Mouse (Mus musculus) limb, embryonic 14.5 days (tissue): Measurements from ENCODE around the gene Pgm5. TPM values are rescaled to one million over a fixed set of nuclear protein-coding genes. Genes with fewer than 3 reads are reported as not detected.

Experiments
- ATAC-seq: fragments of 200-750 bp; cut with Nextera tagmentation; 2 replicates; pipeline ENCODE4 v1.8.0; 2017; ENCODE audit warnings: low read depth, moderate number of reproducible peaks, moderate TSS enrichment; ENCODE audit not compliant: low FRiP score
- DNase-seq: peaks from one replicate; pipeline ENCODE4 v3.0.0-alpha.2; 2015; ENCODE audit warnings: low spot score
- H3K27ac ChIP-seq: fragments of 300-500 bp; sonication (generic); replicated peaks from 2 replicates; pipeline ENCODE4 v1.5.1; 2014; ENCODE audit warnings: low read depth, mild to moderate bottlenecking, low read length, moderate library complexity, mixed read lengths
- H3K27me3 ChIP-seq: fragments of 300-500 bp; sonication (generic); 2 replicates; pipeline ENCODE4 v1.6.1; 2014; ENCODE audit warnings: low read length, mixed read lengths; ENCODE audit not compliant: control insufficient read depth, insufficient read depth
- H3K36me3 ChIP-seq: fragments of 300-500 bp; sonication (generic); 2 replicates; pipeline ENCODE4 v1.6.1; 2014; ENCODE audit warnings: mild to moderate bottlenecking, low read length, moderate library complexity, mixed read lengths; ENCODE audit not compliant: control insufficient read depth, insufficient read depth
- H3K4me1 ChIP-seq: fragments of 300-500 bp; sonication (generic); 2 replicates; pipeline ENCODE4 v1.6.1; 2014; ENCODE audit warnings: antibody characterized with exemption, low read length, mixed read lengths; ENCODE audit not compliant: control insufficient read depth, insufficient read depth
- H3K4me2 ChIP-seq: fragments of 300-500 bp; sonication (generic); replicated peaks from 2 replicates; pipeline ENCODE4 v1.6.1; 2014; ENCODE audit warnings: low read depth, mild to moderate bottlenecking, low read length, moderate library complexity; ENCODE audit not compliant: severe bottlenecking
- H3K4me3 ChIP-seq: fragments of 300-500 bp; sonication (generic); replicated peaks from 2 replicates; pipeline ENCODE4 v1.5.1; 2014; ENCODE audit warnings: low read length
- H3K9ac ChIP-seq: fragments of 300-500 bp; sonication (generic); 2 replicates; pipeline ENCODE4 v1.6.1; 2014; ENCODE audit warnings: mild to moderate bottlenecking, low read depth, low read length, moderate library complexity; ENCODE audit not compliant: severe bottlenecking
- H3K9me3 ChIP-seq: fragments of 300-500 bp; sonication (generic); 2 replicates; pipeline ENCODE4 v1.6.1; 2016; ENCODE audit warnings: low read length; ENCODE audit not compliant: control insufficient read depth
- POLR2A ChIP-seq: fragments of 200-500 bp; IDR thresholded peaks from 2 replicates; pipeline ENCODE4 v1.8.0; 2012; ENCODE audit warnings: inconsistent platforms, mild to moderate bottlenecking, moderate library complexity, borderline replicate concordance; ENCODE audit not compliant: insufficient read depth, insufficient read length; ENCODE audit errors: extremely low read depth
- WGBS: fragments of 180-500 bp; shearing (Covaris S2); extraction: QIAGEN DNeasy Blood & Tissue Kit; methylation state at CpG from one replicate; pipeline ENCODE4 v1.1.7; 2014; 5-methylcytosine and 5-hydroxymethylcytosine counted together
- polyA plus RNA-seq, 2 experiments: library from polyadenylated mRNA; depleted of rRNA in 1 of 2; stranded (reverse) in 1 of 2; unstranded in 1 of 2; fragments of >200 nt; fragmentation: Nextera tagmentation in 1 of 2; extraction: Ambion mirVana in 1 of 2; gene quantifications; 2 replicates each; pipeline versions ENCODE4 v1.2.1 to v1.2.3; 2012 to 2014

Pgm5 gene
- polyA plus RNA-seq, 2 experiments = 2.6 to 18.2 TPM

DNA sequence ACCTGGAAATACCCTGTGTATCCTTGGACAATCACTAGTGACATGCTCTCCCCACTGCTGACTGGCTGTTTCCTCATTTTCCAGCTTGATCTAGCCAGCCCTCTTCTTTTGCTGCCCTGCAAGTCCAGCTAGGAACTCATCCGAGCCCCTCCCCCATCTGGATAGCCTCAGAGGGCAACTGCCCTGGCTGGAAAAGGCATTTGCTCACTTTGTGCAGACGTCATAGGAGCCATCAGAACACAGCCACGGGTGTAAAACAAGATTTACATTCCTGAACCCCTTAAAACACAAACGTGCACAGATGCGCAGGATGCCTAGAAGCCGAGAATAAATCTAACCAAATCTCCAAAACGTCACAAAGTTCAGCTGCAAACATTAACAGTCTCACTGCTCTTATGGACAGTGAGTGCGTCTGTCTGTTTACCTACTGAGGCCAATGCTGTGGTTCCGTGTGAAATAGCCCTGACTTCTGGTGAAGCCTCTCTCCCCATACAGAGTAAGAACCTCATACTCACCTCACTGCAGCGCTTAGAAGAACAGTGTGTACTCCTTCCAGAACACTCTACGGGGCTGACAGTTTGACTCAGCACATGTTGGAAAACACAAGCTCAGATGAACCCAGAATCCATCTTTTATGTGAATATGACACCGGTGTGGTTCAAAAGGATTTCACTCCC, 99.0 kb downstream of the Pgm5 start:
- 43% methylated on average over 12 of the region's 12 CpGs for WGBS
- 0 out of 2 replicates have a peak, but pooled peaks have one; percentile 30 for ATAC-seq

DNA sequence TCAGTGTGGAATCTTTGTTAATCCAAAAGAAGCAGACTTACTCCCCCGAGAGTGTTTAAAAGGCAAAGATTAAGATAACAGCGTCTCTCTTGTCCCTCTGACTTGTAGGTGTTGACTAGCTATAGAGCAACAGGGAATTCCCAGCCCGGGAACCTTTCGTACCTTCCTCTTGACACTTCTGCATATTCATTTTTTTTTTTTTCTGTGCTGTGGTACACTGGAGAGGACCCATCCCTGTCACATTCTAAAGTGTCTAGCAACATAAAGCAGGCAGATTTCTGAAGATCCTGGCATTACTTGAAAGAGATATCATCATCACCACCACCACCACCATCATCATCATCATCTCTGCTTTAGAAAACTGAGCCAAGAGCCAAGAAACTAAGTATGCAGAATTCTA, 105.0 kb downstream of the Pgm5 start:
- Histone ChIP-seq H3K4me2 (no peak overlapping the region), H3K4me1 (peaks cover 10% of the 10 kb centered on the region), H3K9me3 (no peaks in the 10 kb centered on the region), H3K36me3 (no peaks in the 10 kb centered on the region), H3K4me3 (no peak overlapping the region), H3K27me3 (no peaks in the 10 kb centered on the region), H3K27ac (no peak overlapping the region), H3K9ac (no peak overlapping the region)
- WGBS = 77% methylated on average over 4 of the region's 4 CpGs
- no peak for TF ChIP-seq POLR2A
- DNase-seq (no peak), ATAC-seq (no peak)

More for the DNA sequence above, 99.0 kb downstream of the Pgm5 start:
- Histone ChIP-seq H3K4me2 (no peak overlapping the region), H3K27ac (no peak overlapping the region), H3K4me3 (no peak overlapping the region), H3K27me3 (no peaks in the 10 kb centered on the region), H3K4me1 (peaks cover 7% of the 10 kb centered on the region; the same call in 1 of the 2 replicates), H3K9ac (no peak overlapping the region), H3K36me3 (no peaks in the 10 kb centered on the region), H3K9me3 (no peaks in the 10 kb centered on the region)
- DNase-seq = no peak
- TF ChIP-seq POLR2A = no peak

DNA sequence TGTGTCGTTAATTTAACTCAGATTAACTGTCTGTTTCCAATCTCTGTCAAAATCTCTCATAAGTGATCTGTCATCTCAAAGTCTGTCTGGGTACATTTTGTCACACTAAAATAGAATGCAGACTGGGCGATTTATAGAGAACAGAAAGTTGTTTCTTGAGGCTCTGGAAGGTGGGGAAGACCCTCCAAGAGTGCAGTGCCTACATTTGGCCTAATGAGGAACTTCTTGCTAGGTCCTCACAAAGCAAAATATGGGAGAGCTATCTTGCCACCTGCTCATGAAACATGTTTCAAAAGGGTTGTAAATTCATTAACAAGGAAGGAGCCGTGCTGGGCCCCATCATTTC, 107.2 kb downstream of the Pgm5 start:
- DNase-seq (no peak), ATAC-seq (no peak)
- Histone ChIP-seq H3K9ac (no peak overlapping the region), H3K9me3 (no peaks in the 10 kb centered on the region), H3K4me3 (no peak overlapping the region), H3K27me3 (no peaks in the 10 kb centered on the region), H3K4me2 (no peak overlapping the region), H3K4me1 (peaks cover 10% of the 10 kb centered on the region), H3K27ac (no peak overlapping the region), H3K36me3 (no peaks in the 10 kb centered on the region)
- 50% methylated on average over 3 of the region's 3 CpGs for WGBS
- TF ChIP-seq POLR2A = no peak

DNA sequence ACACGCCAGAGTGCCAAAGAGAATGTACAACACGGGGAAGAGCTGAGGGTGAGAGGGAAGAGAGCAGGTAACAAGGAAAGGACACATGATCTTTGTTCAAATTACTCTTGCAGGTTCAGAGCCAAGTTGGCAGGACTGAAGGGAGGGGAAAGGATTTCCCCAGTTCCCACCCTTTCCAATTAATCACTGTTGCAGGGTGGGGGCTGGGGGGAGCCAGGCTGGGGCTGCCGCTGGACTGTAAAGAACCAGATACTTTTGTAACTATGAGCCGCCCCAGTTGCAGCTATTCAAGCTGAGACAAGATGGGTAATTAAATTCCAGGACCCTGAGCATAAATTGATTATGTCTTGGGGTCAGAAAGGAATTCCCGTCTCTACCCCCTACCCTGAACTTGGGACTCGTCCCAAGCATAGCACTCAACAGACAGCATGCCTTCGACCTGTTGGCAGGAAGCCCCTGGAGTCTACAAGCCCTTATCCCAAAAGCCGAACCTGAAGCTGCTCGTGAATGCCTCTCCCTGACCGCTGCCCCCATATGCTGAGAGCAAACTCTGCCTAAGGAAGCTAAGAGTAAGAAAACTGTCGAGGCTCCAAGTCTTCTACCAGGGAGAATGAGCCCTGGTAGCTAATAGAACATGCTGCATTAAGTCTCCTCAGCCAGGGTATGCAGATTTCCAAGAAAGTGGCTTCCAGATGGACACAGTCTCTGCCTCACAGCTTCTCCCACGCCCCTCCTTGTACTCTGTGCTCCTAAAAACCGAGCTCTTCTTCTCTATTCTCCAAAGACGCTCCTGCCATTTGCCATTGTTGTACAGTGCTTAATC, 107.8 kb downstream of the Pgm5 start:
- H3K9me3 ChIP-seq = no peaks in the 10 kb centered on the region

DNA sequence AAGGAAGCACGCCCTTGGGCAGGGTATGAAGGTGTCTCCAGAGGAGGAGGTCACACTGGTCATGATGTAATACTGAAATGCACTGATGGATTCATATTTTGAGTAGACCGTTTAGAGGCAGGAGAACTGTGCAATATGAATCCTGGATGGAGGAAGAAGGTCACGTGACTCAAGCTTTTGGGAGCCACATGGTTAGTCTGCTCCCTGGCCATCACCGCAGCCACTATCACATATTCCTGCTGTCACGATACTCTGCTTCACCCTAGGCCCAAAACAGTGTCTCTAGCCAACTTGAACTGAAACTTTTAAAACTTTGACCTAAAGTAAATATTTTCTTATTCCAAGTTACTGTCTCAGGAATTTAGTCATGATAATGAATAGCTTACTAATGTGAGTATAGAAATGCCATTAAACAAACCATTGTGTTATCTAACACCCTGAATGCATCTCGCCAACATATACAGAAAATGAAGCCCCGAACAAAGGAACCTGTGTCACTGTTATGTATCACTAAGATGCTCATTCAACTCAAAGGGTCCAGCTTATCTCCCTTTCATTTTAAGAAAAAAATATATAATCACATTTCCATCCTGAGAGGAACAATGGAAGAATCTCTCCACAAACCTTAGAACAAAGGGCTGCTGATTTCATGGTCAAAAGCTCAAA, 108.6 kb downstream of the Pgm5 start:
- TF ChIP-seq POLR2A = no peak
- H3K9me3 ChIP-seq = no peaks in the 10 kb centered on the region
- no peak for DNase-seq
- no peak overlapping the region for H3K27ac ChIP-seq
- WGBS = 92% methylated on average over 7 of the region's 7 CpGs
- H3K4me1 ChIP-seq = peaks cover 10% of the 10 kb centered on the region
- ATAC-seq = no peak
- no peaks in the 10 kb centered on the region for H3K27me3 ChIP-seq
- H3K4me2 ChIP-seq = no peak overlapping the region
- H3K36me3 ChIP-seq = no peaks in the 10 kb centered on the region
- H3K9ac ChIP-seq = no peak overlapping the region
- H3K4me3 ChIP-seq = no peak overlapping the region

More for the DNA sequence above, 107.8 kb downstream of the Pgm5 start:
- Histone ChIP-seq H3K36me3 (no peaks in the 10 kb centered on the region), H3K4me3 (no peak overlapping the region), H3K9ac (no peak overlapping the region), H3K27ac (no peak overlapping the region), H3K4me2 (peak overlapping the region; percentile 29; the same call in 1 of the 2 replicates), H3K4me1 (peaks cover 10% of the 10 kb centered on the region), H3K27me3 (no peaks in the 10 kb centered on the region)
- ATAC-seq (no peak), DNase-seq (no peak)
- no peak for TF ChIP-seq POLR2A
- 20% methylated on average over 14 of the region's 14 CpGs for WGBS
